In genomic region chr2:150362878-150363229, GRCm38 (mm10) we compare ENCODE assay signal across 8 mouse cellular contexts. TPM values are rescaled to one million over a fixed set of nuclear protein-coding genes. Genes with fewer than 3 reads are reported as not detected.
DNase-seq lines count a peak whose midpoint lies in the region; ATAC-seq and TF ChIP-seq lines count a peak whose summit lies in the region.

No protein-coding gene starts in this region.

- no peaks in the 10 kb centered on the region for H3K9me3 ChIP-seq in embryonic facial prominence, embryonic 11.5 days (replicated peaks; ENCODE audit: control insufficient read depth, low read length)
- H3K9me3 ChIP-seq in intestine, postnatal 0 days (ENCODE audit: control insufficient read depth), result no peaks in the 10 kb centered on the region

- peak overlapping the region; percentile 71 for H3K4me3 ChIP-seq in layer of hippocampus, adult 2 months
- H3K4me3 ChIP-seq in embryonic facial prominence, embryonic 11.5 days (ENCODE audit: low read depth, low read length), result peak overlapping the region; percentile 49
- H3K4me3 ChIP-seq in intestine, postnatal 0 days (ENCODE audit: low read depth, low read length), result peak overlapping the region; percentile 56
- peak overlapping the region; percentile 31 for H3K4me3 ChIP-seq in myocyte

- H3ac ChIP-seq in myocyte (ENCODE audit: control insufficient read depth, insufficient read length), result no peak overlapping the region

- no peak for TF ChIP-seq POLR2A in myocyte (IDR thresholded peaks at IDR 0.05; ENCODE audit: insufficient read length, low read depth)

- no peak; the same call in 1 of the 2 replicates for ATAC-seq in embryonic facial prominence, embryonic 11.5 days (replicated peaks; ENCODE audit: insufficient number of reproducible peaks, low FRiP score, low TSS enrichment, low read depth)
- ATAC-seq in intestine, postnatal 0 days, result peak; percentile 63; the same call in 1 of the 2 replicates

- peak overlapping the region; percentile 29; the same call in 1 of the 2 replicates for H3K4me2 ChIP-seq in embryonic facial prominence, embryonic 11.5 days (ENCODE audit: low read depth, low read length)
- H3K4me2 ChIP-seq in intestine, postnatal 0 days (replicated peaks; ENCODE audit: low read depth), result peak overlapping the region; percentile 67
- H3K4me2 ChIP-seq in myocyte (ENCODE audit: low read depth), result peak overlapping the region; percentile 45

- peak overlapping the region; percentile 85 for H3K27ac ChIP-seq in layer of hippocampus, adult 2 months
- no peak overlapping the region for H3K27ac ChIP-seq in embryonic facial prominence, embryonic 11.5 days (replicated peaks; ENCODE audit: low read depth, low read length)
- no peak overlapping the region for H3K27ac ChIP-seq in intestine, postnatal 0 days (ENCODE audit: low read depth, low read length)

- H3K79me2 ChIP-seq in myocyte (ENCODE audit: control insufficient read depth, insufficient read depth), result no peaks in the 10 kb centered on the region

- 15% methylated on average over 4 of the region's 4 CpGs for WGBS in embryonic facial prominence, embryonic 11.5 days
- 3% methylated on average over 4 of the region's 4 CpGs for WGBS in intestine, postnatal 0 days

- no peak for TF ChIP-seq CTCF in layer of hippocampus, adult 2 months (conservative IDR thresholded peaks at IDR 0.05)
- TF ChIP-seq CTCF in intestine, postnatal 0 days (IDR thresholded peaks at IDR 0.05; ENCODE audit: low read depth), result no peak

- H3K4me1 ChIP-seq in embryonic facial prominence, embryonic 11.5 days (ENCODE audit: control insufficient read depth, insufficient read depth, low read length), result no peaks in the 10 kb centered on the region
- H3K4me1 ChIP-seq in intestine, postnatal 0 days (replicated peaks; ENCODE audit: control insufficient read depth, insufficient read depth, low read length), result no peaks in the 10 kb centered on the region

- H3K36me3 ChIP-seq in embryonic facial prominence, embryonic 11.5 days (replicated peaks; ENCODE audit: control insufficient read depth, insufficient read depth, low read depth, low read length), result no peaks in the 10 kb centered on the region
- H3K36me3 ChIP-seq in intestine, postnatal 0 days (ENCODE audit: control insufficient read depth, insufficient read depth), result no peaks in the 10 kb centered on the region
- H3K36me3 ChIP-seq in myocyte (ENCODE audit: control insufficient read depth, insufficient read depth), result no peaks in the 10 kb centered on the region

- peak overlapping the region; percentile 74 for H3K9ac ChIP-seq in embryonic facial prominence, embryonic 11.5 days (replicated peaks; ENCODE audit: low read length)
- 0 out of 2 replicates have a peak overlapping the region, but pooled peaks have one; percentile 57 for H3K9ac ChIP-seq in intestine, postnatal 0 days (ENCODE audit: low read depth, low read length)

- DNase-seq in layer of hippocampus, adult 2 months (ENCODE audit: low spot score in 2 of 2), result no peak
- DNase-seq in layer of hippocampus, postnatal 14 days (ENCODE audit: low spot score in 2 of 2), result no peak
- no peak for DNase-seq in embryonic facial prominence, embryonic 11.5 days (ENCODE audit: low spot score)
- DNase-seq in spleen, postnatal 10 days (ENCODE audit: low spot score in 2 of 2), result no peak
- DNase-seq in ovary, postnatal 10 days (ENCODE audit: low spot score), result no peak
- DNase-seq in adrenal gland, adult 8-10 months, result no peak

- H3K27me3 ChIP-seq in embryonic facial prominence, embryonic 11.5 days (ENCODE audit: control insufficient read depth, insufficient read depth, low read length), result no peaks in the 10 kb centered on the region
- H3K27me3 ChIP-seq in intestine, postnatal 0 days (replicated peaks; ENCODE audit: control insufficient read depth, insufficient read depth, low read length), result no peaks in the 10 kb centered on the region
- H3K27me3 ChIP-seq in myocyte (ENCODE audit: control insufficient read depth, insufficient read depth, insufficient read length), result no peaks in the 10 kb centered on the region

TF ChIP-seq in myocyte, 11 proteins besides CTCF, POLR2A, EP300 and RAD21:
- TF ChIP-seq USF1 (IDR thresholded peaks at IDR 0.05; ENCODE audit: low read depth), result no peak
TF ChIP-seq in myocyte: peak in this region for 0.

RNA-seq across cellular contexts. Expression of gene 3300002I08Rik, which starts 0.3 kb away (rescaled TPM):
- total RNA-seq in layer of hippocampus, adult 2 months (2021), result 1 to 10 TPM; 8.9 to 9.5 TPM
- total RNA-seq in layer of hippocampus, postnatal 14 days (2021), result 1 to 10 TPM; 7.1 to 8.8 TPM
- polyA plus RNA-seq in embryonic facial prominence, embryonic 11.5 days (2014; fragmentation: Nextera tagmentation; extraction: Ambion mirVana), result 9.1 and 9.2 TPM in 2 replicates
- polyA plus RNA-seq in intestine, postnatal 0 days (2015; fragmentation: Nextera tagmentation; extraction: Ambion mirVana), result 1.5 and 1.6 TPM in 2 replicates
- polyA plus RNA-seq in myocyte (2012; fragmentation: generic; extraction: Trizol), result 1.1 TPM
- total RNA-seq in adrenal gland, adult 8-10 months (2022), result 1 to 10 TPM; 7.8 to 9.2 (median 8.4) TPM

RNA-seq across cellular contexts. Expression of gene Gm10130, which starts 39.4 kb away (rescaled TPM):
- 1 to 10 TPM; 3.2 to 3.3 TPM for total RNA-seq in layer of hippocampus, adult 2 months (2021)
- 1 to 10 TPM in 1 of 2 experiments, not detected in 1; 2.5 TPM for total RNA-seq in layer of hippocampus, postnatal 14 days (2021)
- 2.2 and 2.8 TPM in 2 replicates for polyA plus RNA-seq in embryonic facial prominence, embryonic 11.5 days (2014; fragmentation: Nextera tagmentation; extraction: Ambion mirVana)
- polyA plus RNA-seq in intestine, postnatal 0 days (2015; fragmentation: Nextera tagmentation; extraction: Ambion mirVana), result 0.89 and 1.0 TPM in 2 replicates
- not detected for polyA plus RNA-seq in myocyte (2012; fragmentation: generic; extraction: Trizol)
- 1 to 10 TPM; 3.1 to 5.5 (median 4.5) TPM for total RNA-seq in adrenal gland, adult 8-10 months (2022)
